Mouse (Mus musculus): Measurements from ENCODE around the gene Triobp. TPM values are rescaled to one million over a fixed set of nuclear protein-coding genes. Genes with fewer than 3 reads are reported as not detected.

Gene Triobp
- polyA plus RNA-seq, 1 experiment from 2014 or later = 40.0 TPM

DNA sequence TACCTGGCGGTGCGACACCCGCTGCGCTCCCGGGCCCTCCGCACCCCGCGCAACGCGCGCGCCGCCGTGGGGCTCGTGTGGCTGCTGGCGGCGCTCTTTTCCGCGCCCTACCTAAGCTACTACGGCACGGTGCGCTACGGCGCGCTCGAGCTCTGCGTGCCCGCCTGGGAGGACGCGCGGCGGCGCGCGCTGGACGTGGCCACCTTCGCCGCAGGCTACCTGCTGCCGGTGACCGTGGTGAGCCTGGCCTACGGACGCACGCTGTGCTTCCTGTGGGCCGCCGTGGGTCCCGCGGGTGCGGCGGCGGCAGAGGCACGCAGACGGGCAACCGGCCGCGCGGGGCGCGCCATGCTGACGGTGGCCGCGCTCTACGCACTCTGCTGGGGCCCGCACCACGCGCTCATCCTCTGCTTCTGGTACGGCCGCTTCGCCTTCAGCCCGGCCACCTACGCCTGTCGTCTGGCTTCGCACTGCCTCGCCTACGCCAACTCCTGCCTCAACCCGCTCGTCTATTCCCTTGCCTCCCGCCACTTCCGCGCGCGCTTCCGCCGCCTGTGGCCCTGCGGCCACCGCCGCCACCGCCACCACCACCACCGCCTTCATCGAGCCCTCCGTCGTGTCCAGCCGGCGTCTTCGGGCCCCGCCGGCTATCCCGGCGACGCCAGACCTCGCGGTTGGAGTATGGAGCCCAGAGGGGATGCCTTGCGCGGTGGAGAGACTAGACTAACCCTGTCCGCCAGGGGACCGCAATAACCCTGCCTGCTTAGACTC is 95.4 kb downstream of the Triobp start:
- Histone ChIP-seq H3K9me3 (no peaks in the 10 kb centered on the region), H3K4me1 (peaks cover 36% of the 10 kb centered on the region)

GRCm38 (mm10) chr15:79044837-79045236 is 97.3 kb downstream of the Triobp start:
- Histone ChIP-seq H3K4me2 (replicated peaks) (no peak overlapping the region), H3K4me1 (peaks cover 28% of the 10 kb centered on the region), H3K4me3 (no peak overlapping the region), H3K27me3 (peaks cover 54% of the 10 kb centered on the region), H3K9ac (replicated peaks) (no peak overlapping the region), H3K9me3 (no peaks in the 10 kb centered on the region), H3K27ac (replicated peaks) (0 out of 2 replicates have a peak overlapping the region, but pooled peaks have one; percentile 39), H3K36me3 (no peaks in the 10 kb centered on the region)
- 12% methylated on average over 4 of the region's 4 CpGs for WGBS
- ATAC-seq (ENCODE audit: low FRiP score, low read depth) = peak; percentile 69

More for the DNA sequence above, 95.4 kb downstream of the Triobp start:
- peaks cover 60% of the 10 kb centered on the region for H3K27me3 ChIP-seq
- no peak for ATAC-seq (ENCODE audit: low FRiP score, low read depth)
- no peak overlapping the region for H3K27ac ChIP-seq (replicated peaks)
- H3K36me3 ChIP-seq = no peaks in the 10 kb centered on the region
- WGBS = 1% methylated on average over 101 of the region's 105 CpGs
- H3K4me3 ChIP-seq = peak overlapping the region; percentile 49
- peak overlapping the region; percentile 37; the same call in 1 of the 2 replicates for H3K9ac ChIP-seq (replicated peaks)
- peak overlapping the region; percentile 72 for H3K4me2 ChIP-seq (replicated peaks)

GRCm38 (mm10) chr15:79048186-79048585 is 100.7 kb downstream of the Triobp start:
- Histone ChIP-seq H3K4me2 (replicated peaks) (no peak overlapping the region), H3K27ac (replicated peaks) (no peak overlapping the region), H3K4me1 (peaks cover 19% of the 10 kb centered on the region), H3K9me3 (no peaks in the 10 kb centered on the region), H3K9ac (replicated peaks) (no peak overlapping the region), H3K36me3 (peaks cover 11% of the 10 kb centered on the region), H3K4me3 (no peak overlapping the region), H3K27me3 (peaks cover 21% of the 10 kb centered on the region)
- 74% methylated on average over 4 of the region's 4 CpGs for WGBS
- no peak for ATAC-seq (ENCODE audit: low FRiP score, low read depth)

DNA sequence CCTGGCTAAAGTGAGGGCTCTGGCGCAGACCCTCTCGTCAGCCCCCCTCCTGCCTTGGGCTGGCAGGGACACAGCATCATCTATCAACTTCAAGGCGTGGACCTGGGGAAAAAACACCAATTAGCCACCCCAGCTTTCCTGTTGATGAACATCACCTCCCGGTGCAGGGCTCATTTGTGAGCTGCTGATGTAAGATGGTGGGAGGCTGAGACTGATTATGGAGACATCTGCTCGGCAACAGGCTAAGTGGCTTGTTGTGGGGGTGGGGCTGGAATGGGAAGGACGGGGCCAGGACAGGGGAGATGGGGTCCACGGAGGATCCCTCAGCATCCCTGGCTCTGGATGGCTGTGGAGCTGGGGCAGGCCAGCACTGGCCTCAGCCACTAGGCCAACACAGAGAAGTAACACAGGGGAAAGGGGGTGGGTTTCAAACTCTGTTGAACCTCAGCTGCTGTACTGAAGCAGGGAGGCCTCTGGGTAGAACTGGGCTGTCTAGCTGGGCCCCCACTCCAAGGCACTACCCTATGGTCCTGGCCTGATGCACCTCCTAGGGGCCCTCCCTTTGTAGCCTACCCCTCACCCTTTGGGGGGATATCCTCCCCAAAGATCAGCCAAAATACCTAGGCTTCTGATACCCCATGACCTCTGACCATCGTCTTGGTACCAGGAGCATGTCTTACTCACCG is 102.8 kb downstream of the Triobp start:
- WGBS = 66% methylated on average over 9 of the region's 9 CpGs
- H3K4me3 ChIP-seq = no peak overlapping the region
- no peaks in the 10 kb centered on the region for H3K9me3 ChIP-seq
- no peak overlapping the region for H3K27ac ChIP-seq (replicated peaks)
- no peak overlapping the region for H3K9ac ChIP-seq (replicated peaks)
- peaks cover 12% of the 10 kb centered on the region for H3K4me1 ChIP-seq
- H3K4me2 ChIP-seq (replicated peaks) = no peak overlapping the region
- ATAC-seq (ENCODE audit: low FRiP score, low read depth) = 0 out of 2 replicates have a peak, but pooled peaks have one; percentile 41
- peaks cover 32% of the 10 kb centered on the region for H3K36me3 ChIP-seq
- H3K27me3 ChIP-seq = 0 out of 2 replicates have a peak, but pooled peaks cover 4% of the 10 kb centered on the region

DNA sequence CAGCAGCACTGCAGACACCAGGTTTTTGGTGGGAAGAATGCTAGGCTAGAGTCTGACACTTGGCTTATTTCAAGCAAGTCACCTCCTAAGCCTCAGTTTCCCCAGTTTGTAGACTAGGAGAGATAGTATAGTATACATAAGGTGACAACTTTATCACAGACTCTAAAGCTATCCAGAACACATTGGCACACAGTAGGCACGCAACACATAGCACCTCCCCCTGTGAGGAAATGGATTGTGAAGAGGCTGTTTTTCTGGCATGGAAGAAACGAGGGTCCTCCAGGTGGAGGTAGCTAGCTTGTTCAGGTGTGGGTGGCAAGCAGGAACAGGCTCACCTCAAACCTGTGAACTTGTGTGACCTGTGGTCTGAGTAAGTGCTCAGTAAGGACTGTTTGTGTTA is 103.4 kb downstream of the Triobp start:
- H3K27me3 ChIP-seq = no peaks in the 10 kb centered on the region
- H3K4me1 ChIP-seq = peaks cover 8% of the 10 kb centered on the region
- ATAC-seq (ENCODE audit: low FRiP score, low read depth) = no peak
- no peaks in the 10 kb centered on the region for H3K9me3 ChIP-seq
- H3K36me3 ChIP-seq = peaks cover 39% of the 10 kb centered on the region
- WGBS = 81% methylated on average over 2 of the region's 2 CpGs
- no peak overlapping the region for H3K4me2 ChIP-seq (replicated peaks)
- H3K27ac ChIP-seq (replicated peaks) = no peak overlapping the region
- no peak overlapping the region for H3K4me3 ChIP-seq
- H3K9ac ChIP-seq (replicated peaks) = no peak overlapping the region

GRCm38 (mm10) chr15:79051461-79052360 is 104.2 kb downstream of the Triobp start:
- peaks cover 46% of the 10 kb centered on the region for H3K36me3 ChIP-seq
- H3K9me3 ChIP-seq = no peaks in the 10 kb centered on the region
- H3K27me3 ChIP-seq = no peaks in the 10 kb centered on the region
- ATAC-seq (ENCODE audit: low FRiP score, low read depth) = no peak
- no peak overlapping the region for H3K9ac ChIP-seq (replicated peaks)
- H3K27ac ChIP-seq (replicated peaks) = no peak overlapping the region
- whole genome bisulfite sequencing = 79% methylated on average over 13 of the region's 13 CpGs
- peaks cover 8% of the 10 kb centered on the region for H3K4me1 ChIP-seq
- H3K4me2 ChIP-seq (replicated peaks) = no peak overlapping the region
- H3K4me3 ChIP-seq = no peak overlapping the region

GRCm38 (mm10) chr15:79052366-79052765 is 104.8 kb downstream of the Triobp start:
- Histone ChIP-seq H3K27ac (replicated peaks) (no peak overlapping the region), H3K9ac (replicated peaks) (no peak overlapping the region), H3K36me3 (peaks cover 53% of the 10 kb centered on the region), H3K27me3 (no peaks in the 10 kb centered on the region), H3K4me2 (replicated peaks) (no peak overlapping the region), H3K4me1 (peaks cover 8% of the 10 kb centered on the region), H3K4me3 (no peak overlapping the region), H3K9me3 (no peaks in the 10 kb centered on the region)
- ATAC-seq (ENCODE audit: low FRiP score, low read depth) = no peak
- WGBS = 66% methylated on average over 2 of the region's 2 CpGs

Small RNA genes lying within 50 kb of the gene (microRNA-seq; reads per million reads assigned to microRNA genes)
- 0.70 reads per million for gene Mir6956

Other genes with a start within 250 kb of the Triobp start
- gene Elfn2, start 229.0 kb upstream of the Triobp start, polyA plus RNA-seq (2016; fragmentation: Nextera tagmentation; extraction: Ambion mirVana) = 0.88 and 2.2 TPM in 2 replicates
- gene Mfng, start 174.2 kb upstream of the Triobp start, polyA plus RNA-seq (2016; fragmentation: Nextera tagmentation; extraction: Ambion mirVana) = 119 and 137 TPM in 2 replicates
- gene Card10, start 144.7 kb upstream of the Triobp start, polyA plus RNA-seq (2016; fragmentation: Nextera tagmentation; extraction: Ambion mirVana) = 2.3 and 2.6 TPM in 2 replicates
- gene Cdc42ep1, start 105.1 kb upstream of the Triobp start, polyA plus RNA-seq (2016; fragmentation: Nextera tagmentation; extraction: Ambion mirVana) = 11.5 and 11.9 TPM in 2 replicates
- gene Lgals2, start 92.2 kb upstream of the Triobp start, polyA plus RNA-seq (2016; fragmentation: Nextera tagmentation; extraction: Ambion mirVana) = 0.56 TPM in 1 of 2 replicates, not detected in the other
- gene Gga1, start 70.5 kb upstream of the Triobp start, polyA plus RNA-seq (2016; fragmentation: Nextera tagmentation; extraction: Ambion mirVana) = 50.9 and 52.7 TPM in 2 replicates
- 0.10 TPM in 1 of 2 replicates, not detected in the other for gene Gm49510, start 48.1 kb upstream of the Triobp start, polyA plus RNA-seq (2016; fragmentation: Nextera tagmentation; extraction: Ambion mirVana)
- gene Sh3bp1, start 48.0 kb upstream of the Triobp start, polyA plus RNA-seq (2016; fragmentation: Nextera tagmentation; extraction: Ambion mirVana) = 8.2 and 9.3 TPM in 2 replicates
- 46.3 and 53.7 TPM in 2 replicates for gene Pdxp, start 33.8 kb upstream of the Triobp start, polyA plus RNA-seq (2016; fragmentation: Nextera tagmentation; extraction: Ambion mirVana)
- 346 and 420 TPM in 2 replicates for gene Lgals1, start 21.0 kb upstream of the Triobp start, polyA plus RNA-seq (2016; fragmentation: Nextera tagmentation; extraction: Ambion mirVana)
- gene Nol12, start 12.8 kb upstream of the Triobp start, polyA plus RNA-seq (2016; fragmentation: Nextera tagmentation; extraction: Ambion mirVana) = 50.2 and 59.6 TPM in 2 replicates
- gene H1f0, start 80.7 kb downstream of the Triobp start, polyA plus RNA-seq (2016; fragmentation: Nextera tagmentation; extraction: Ambion mirVana) = 547 and 575 TPM in 2 replicates
- gene Galr3, start 94.2 kb downstream of the Triobp start, polyA plus RNA-seq (2016; fragmentation: Nextera tagmentation; extraction: Ambion mirVana) = not detected in 2 replicates
- gene Ankrd54, start 115.2 kb downstream of the Triobp start, polyA plus RNA-seq (2016; fragmentation: Nextera tagmentation; extraction: Ambion mirVana) = 64.0 and 67.5 TPM in 2 replicates
- gene Eif3l, start 127.5 kb downstream of the Triobp start, polyA plus RNA-seq (2016; fragmentation: Nextera tagmentation; extraction: Ambion mirVana) = 198 and 202 TPM in 2 replicates
- gene Micall1, start 161.2 kb downstream of the Triobp start, polyA plus RNA-seq (2016; fragmentation: Nextera tagmentation; extraction: Ambion mirVana) = 11.4 and 11.5 TPM in 2 replicates
- gene Polr2f, start 193.3 kb downstream of the Triobp start, polyA plus RNA-seq (2016; fragmentation: Nextera tagmentation; extraction: Ambion mirVana) = 314 and 327 TPM in 2 replicates
- gene 1700088E04Rik, start 193.5 kb downstream of the Triobp start, polyA plus RNA-seq (2016; fragmentation: Nextera tagmentation; extraction: Ambion mirVana) = 9.7 and 11.9 TPM in 2 replicates
- 0.48 and 1.2 TPM in 2 replicates for gene Sox10, start 217.5 kb downstream of the Triobp start, polyA plus RNA-seq (2016; fragmentation: Nextera tagmentation; extraction: Ambion mirVana)